Mouse (Mus musculus): ENCODE measurements at regions not wholly inside any gene's neighbourhood (a gene's known extent, or its start where the extent isn't known, plus 50 kb on each side); places are given as distances from the start of the nearest gene placed in this dataset.

DNA sequence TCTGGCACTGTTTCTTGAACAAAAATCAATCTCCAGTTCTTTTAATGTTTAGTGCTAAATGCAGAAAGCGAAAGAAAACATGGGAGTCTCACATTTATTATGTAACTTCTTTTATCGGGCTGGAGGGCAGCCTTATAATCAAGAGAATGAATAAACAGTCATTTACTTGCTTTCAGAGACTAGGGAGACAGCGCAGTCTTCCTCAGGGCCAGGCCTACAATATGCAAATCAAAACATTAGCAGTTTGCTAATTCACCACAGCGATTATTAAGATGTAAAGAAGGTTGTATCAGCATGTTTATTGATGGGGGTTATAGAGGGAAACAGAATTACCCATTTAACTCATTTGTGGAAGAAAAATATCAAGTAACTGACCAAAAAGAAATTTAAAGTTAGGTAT, 1111.7 kb upstream of the Flrt2 start:
- no peak for ATAC-seq
- 46% methylated on average over 4 of the region's 4 CpGs for WGBS
- TF ChIP-seq EP300 (IDR thresholded peaks at IDR 0.05) (no peak), CTCF (IDR thresholded peaks at IDR 0.05) (no peak)

DNA sequence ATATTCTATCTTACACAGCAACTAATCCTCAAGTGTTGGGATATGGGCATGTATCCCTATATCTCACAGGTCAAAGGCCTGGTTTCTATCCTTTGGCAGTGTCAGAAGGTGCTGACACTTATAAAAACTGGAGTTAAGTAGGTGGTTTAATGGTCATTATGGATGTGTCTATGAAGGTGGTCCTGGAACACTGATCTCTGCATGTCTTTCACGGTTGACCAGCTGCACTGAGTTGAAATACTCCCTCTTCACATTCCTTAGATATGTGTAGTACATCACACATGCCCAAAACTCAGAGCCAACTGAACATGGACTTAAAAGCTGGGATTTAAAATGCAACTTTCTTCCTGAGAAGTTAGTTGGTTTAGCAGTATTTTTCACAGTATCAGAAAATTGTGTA, 1107.7 kb upstream of the Flrt2 start:
- ATAC-seq (no peak), DNase-seq (ENCODE audit: low spot score) (no peak)
- Histone ChIP-seq H3K4me1 (ENCODE audit: insufficient read depth, low read depth, low read length) (no peaks in the 10 kb centered on the region), H3K4me3 (ENCODE audit: low read depth, low read length) (no peak overlapping the region), H3K36me3 (ENCODE audit: insufficient read depth, low read length) (no peaks in the 10 kb centered on the region), H3K4me2 (replicated peaks; ENCODE audit: low read depth, low read length) (no peak overlapping the region), H3K27me3 (replicated peaks; ENCODE audit: insufficient read depth, low read length) (no peaks in the 10 kb centered on the region), H3K9me3 (ENCODE audit: low read length) (no peaks in the 10 kb centered on the region), H3K27ac (ENCODE audit: low read length) (no peak overlapping the region), H3K9ac (replicated peaks; ENCODE audit: low read depth) (no peak overlapping the region)
- TF ChIP-seq EP300 (IDR thresholded peaks at IDR 0.05) (no peak), CTCF (IDR thresholded peaks at IDR 0.05) (no peak)
- 21% methylated on average over 1 of the region's 1 CpGs for WGBS

More for the DNA sequence above, 1111.7 kb upstream of the Flrt2 start:
- Histone ChIP-seq H3K4me1 (ENCODE audit: insufficient read depth, low read depth, low read length) (no peaks in the 10 kb centered on the region), H3K9ac (replicated peaks; ENCODE audit: low read depth) (no peak overlapping the region), H3K4me2 (replicated peaks; ENCODE audit: low read depth, low read length) (no peak overlapping the region), H3K36me3 (ENCODE audit: insufficient read depth, low read length) (no peaks in the 10 kb centered on the region), H3K27me3 (replicated peaks; ENCODE audit: insufficient read depth, low read length) (no peaks in the 10 kb centered on the region), H3K27ac (ENCODE audit: low read length) (no peak overlapping the region), H3K9me3 (ENCODE audit: low read length) (no peaks in the 10 kb centered on the region), H3K4me3 (ENCODE audit: low read depth, low read length) (no peak overlapping the region)
- DNase-seq (ENCODE audit: low spot score): no peak

DNA sequence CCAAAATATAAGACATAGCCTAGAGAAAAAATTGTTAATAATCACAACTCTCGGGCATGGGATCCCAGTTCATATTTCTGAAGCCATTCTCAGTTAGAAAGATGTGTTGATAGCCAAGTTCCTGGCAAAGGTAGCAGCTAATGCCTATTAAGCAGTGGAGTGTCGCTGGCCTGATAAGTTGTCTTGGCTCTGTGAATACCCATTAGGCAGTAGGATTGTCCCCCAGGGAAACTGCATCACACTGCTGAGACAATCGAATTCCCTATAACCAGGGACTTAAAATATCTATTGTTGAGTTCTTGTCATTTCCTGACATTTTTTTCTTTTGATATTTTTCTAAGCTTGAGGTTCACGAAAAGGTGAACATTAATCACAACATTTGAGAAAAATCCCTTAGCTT, 1105.0 kb upstream of the Flrt2 start:
- no peaks in the 10 kb centered on the region for H3K36me3 ChIP-seq (ENCODE audit: insufficient read depth, low read length)
- no peaks in the 10 kb centered on the region for H3K27me3 ChIP-seq (replicated peaks; ENCODE audit: insufficient read depth, low read length)
- DNase-seq (ENCODE audit: low spot score) (no peak), ATAC-seq (no peak)
- no peak overlapping the region for H3K4me2 ChIP-seq (replicated peaks; ENCODE audit: low read depth, low read length)
- H3K9me3 ChIP-seq (ENCODE audit: low read length): no peaks in the 10 kb centered on the region
- TF ChIP-seq CTCF (IDR thresholded peaks at IDR 0.05) (no peak), EP300 (IDR thresholded peaks at IDR 0.05) (no peak)
- no peak overlapping the region for H3K9ac ChIP-seq (replicated peaks; ENCODE audit: low read depth)
- H3K4me3 ChIP-seq (ENCODE audit: low read depth, low read length): no peak overlapping the region
- WGBS: 66% methylated on average over 4 of the region's 4 CpGs
- no peak overlapping the region for H3K27ac ChIP-seq (ENCODE audit: low read length)
- no peaks in the 10 kb centered on the region for H3K4me1 ChIP-seq (ENCODE audit: insufficient read depth, low read depth, low read length)

DNA sequence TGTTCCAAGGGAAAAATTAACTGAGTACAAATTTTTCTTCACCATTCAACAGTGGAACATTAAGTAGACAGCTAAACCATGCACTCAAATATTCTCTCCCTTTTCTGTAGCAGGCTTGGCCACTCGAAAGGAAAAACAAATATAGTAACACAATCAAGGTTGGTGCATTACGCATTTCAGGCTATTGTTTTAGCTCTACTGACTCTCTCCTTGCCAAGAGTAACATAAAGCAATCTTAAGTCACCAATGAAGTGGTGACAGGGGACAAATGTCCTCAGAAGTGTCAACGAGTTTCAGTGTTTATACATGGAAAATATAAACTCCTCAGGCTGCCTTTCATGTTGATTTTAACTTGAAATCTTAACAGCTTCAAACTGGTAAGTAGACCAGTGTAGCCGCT, 1103.4 kb upstream of the Flrt2 start:
- peak; percentile 44 for ATAC-seq
- Histone ChIP-seq H3K4me2 (replicated peaks; ENCODE audit: low read depth, low read length) (no peak overlapping the region), H3K4me1 (ENCODE audit: insufficient read depth, low read depth, low read length) (no peaks in the 10 kb centered on the region), H3K4me3 (ENCODE audit: low read depth, low read length) (no peak overlapping the region), H3K27ac (ENCODE audit: low read length) (no peak overlapping the region), H3K9me3 (ENCODE audit: low read length) (no peaks in the 10 kb centered on the region), H3K36me3 (ENCODE audit: insufficient read depth, low read length) (no peaks in the 10 kb centered on the region), H3K27me3 (replicated peaks; ENCODE audit: insufficient read depth, low read length) (no peaks in the 10 kb centered on the region), H3K9ac (replicated peaks; ENCODE audit: low read depth) (no peak overlapping the region)
- peak; percentile 44 for DNase-seq (ENCODE audit: low spot score)
- WGBS: 15% methylated on average over 4 of the region's 4 CpGs
- TF ChIP-seq CTCF (IDR thresholded peaks at IDR 0.05) (no peak), EP300 (IDR thresholded peaks at IDR 0.05) (no peak)

DNA sequence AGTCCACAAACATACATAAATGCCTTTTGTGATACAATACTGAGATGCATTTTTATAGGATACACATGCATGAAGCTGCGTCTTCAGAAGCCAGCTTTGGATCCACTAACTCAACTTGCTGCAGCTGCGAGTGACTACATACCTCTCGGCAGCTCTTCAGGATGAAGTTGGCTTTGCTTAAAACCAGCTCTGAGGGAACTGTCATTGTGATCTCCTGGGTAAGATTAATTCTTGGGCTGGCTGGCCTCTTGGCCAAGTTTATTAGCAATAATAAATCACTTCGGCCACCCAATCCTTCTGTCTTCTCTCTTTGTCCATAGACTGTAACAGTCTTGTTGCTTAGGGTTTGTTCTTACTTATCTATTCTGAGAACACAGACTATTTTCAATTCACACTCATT, 1103.0 kb upstream of the Flrt2 start:
- H3K4me2 ChIP-seq (replicated peaks; ENCODE audit: low read depth, low read length): no peak overlapping the region
- no peaks in the 10 kb centered on the region for H3K9me3 ChIP-seq (ENCODE audit: low read length)
- TF ChIP-seq EP300 (IDR thresholded peaks at IDR 0.05) (no peak), CTCF (IDR thresholded peaks at IDR 0.05) (no peak)
- no peak overlapping the region for H3K9ac ChIP-seq (replicated peaks; ENCODE audit: low read depth)
- no peak overlapping the region for H3K4me3 ChIP-seq (ENCODE audit: low read depth, low read length)
- no peaks in the 10 kb centered on the region for H3K36me3 ChIP-seq (ENCODE audit: insufficient read depth, low read length)
- WGBS: 29% methylated on average over 4 of the region's 4 CpGs
- H3K27ac ChIP-seq (ENCODE audit: low read length): no peak overlapping the region
- ATAC-seq: no peak
- H3K4me1 ChIP-seq (ENCODE audit: insufficient read depth, low read depth, low read length): no peaks in the 10 kb centered on the region
- no peak for DNase-seq (ENCODE audit: low spot score)
- H3K27me3 ChIP-seq (replicated peaks; ENCODE audit: insufficient read depth, low read length): no peaks in the 10 kb centered on the region

DNA sequence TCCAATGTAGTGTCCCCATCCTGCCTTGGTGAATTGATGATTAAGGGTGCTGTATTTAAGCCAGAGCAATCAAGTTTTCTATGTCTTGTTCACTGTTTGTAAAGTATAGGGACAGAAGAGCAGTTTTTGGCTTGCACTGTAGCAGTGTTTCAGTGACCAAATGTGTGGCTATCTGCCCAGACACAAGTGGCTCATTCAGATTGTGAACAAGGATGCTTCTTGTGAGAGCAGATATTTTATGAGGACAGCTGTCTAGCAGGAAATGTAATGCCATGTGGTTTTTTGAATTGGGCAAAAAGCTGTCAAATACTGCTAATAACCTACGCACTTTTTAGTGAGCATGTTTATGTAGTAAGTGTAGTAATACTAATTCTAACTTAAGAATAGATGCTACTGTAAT, 1086.5 kb upstream of the Flrt2 start:
- TF ChIP-seq CTCF (IDR thresholded peaks at IDR 0.05) (no peak), EP300 (IDR thresholded peaks at IDR 0.05) (no peak)

GRCm38 (mm10) chr12:94636555-94636954, 1055.5 kb upstream of the Flrt2 start:
- no peaks in the 10 kb centered on the region for H3K9me3 ChIP-seq (ENCODE audit: low read length)
- H3K27ac ChIP-seq (ENCODE audit: low read length): no peak overlapping the region
- WGBS: 89% methylated on average over 1 of the region's 1 CpGs
- DNase-seq (ENCODE audit: low spot score) (no peak), ATAC-seq (no peak)
- no peak overlapping the region for H3K4me2 ChIP-seq (replicated peaks; ENCODE audit: low read depth, low read length)
- H3K4me3 ChIP-seq (ENCODE audit: low read depth, low read length): no peak overlapping the region
- H3K9ac ChIP-seq (replicated peaks; ENCODE audit: low read depth): no peak overlapping the region
- no peaks in the 10 kb centered on the region for H3K36me3 ChIP-seq (ENCODE audit: insufficient read depth, low read length)
- TF ChIP-seq CTCF (IDR thresholded peaks at IDR 0.05): no peak
- no peak for TF ChIP-seq EP300 (IDR thresholded peaks at IDR 0.05)
- H3K4me1 ChIP-seq (ENCODE audit: insufficient read depth, low read depth, low read length): no peaks in the 10 kb centered on the region
- no peaks in the 10 kb centered on the region for H3K27me3 ChIP-seq (replicated peaks; ENCODE audit: insufficient read depth, low read length)

More for the DNA sequence above, 1086.5 kb upstream of the Flrt2 start:
- ATAC-seq (no peak), DNase-seq (ENCODE audit: low spot score) (no peak)
- Histone ChIP-seq H3K4me1 (ENCODE audit: insufficient read depth, low read depth, low read length) (no peaks in the 10 kb centered on the region), H3K4me3 (ENCODE audit: low read depth, low read length) (no peak overlapping the region), H3K36me3 (ENCODE audit: insufficient read depth, low read length) (no peaks in the 10 kb centered on the region), H3K9me3 (ENCODE audit: low read length) (no peaks in the 10 kb centered on the region), H3K9ac (replicated peaks; ENCODE audit: low read depth) (no peak overlapping the region), H3K27me3 (replicated peaks; ENCODE audit: insufficient read depth, low read length) (no peaks in the 10 kb centered on the region), H3K4me2 (replicated peaks; ENCODE audit: low read depth, low read length) (no peak overlapping the region), H3K27ac (ENCODE audit: low read length) (no peak overlapping the region)
- WGBS: 81% methylated on average over 1 of the region's 1 CpGs

All from lung, postnatal 0 days (tissue).